Mouse (Mus musculus): ENCODE data around the gene Acp4.

- TF ChIP-seq CTCF (IDR thresholded peaks at IDR 0.05) (no peak), EP300 (IDR thresholded peaks at IDR 0.05) (no peak)
Measured at GRCm38 (mm10) chr7:44241163-44241562, 16.0 kb downstream of the Acp4 start.
